Mouse (Mus musculus) bone marrow, adult 2 months (tissue): ENCODE measurements around the gene Mapk10.

ENCODE experiments used
- CTCF ChIP-seq: fragments of 200-500 bp; IDR thresholded peaks from 2 replicates; pipeline ENCODE4 v1.5.1; 2011; ENCODE audit warnings: low read length, control low read depth; ENCODE audit not compliant: control insufficient read depth, insufficient read depth
- POLR2A ChIP-seq: fragments of 200-500 bp; IDR thresholded peaks from 2 replicates; pipeline ENCODE4 v1.6.1; 2011; ENCODE audit warnings: low read depth, mild to moderate bottlenecking, control low read depth, low read length, borderline replicate concordance; ENCODE audit not compliant: control insufficient read depth

DNA sequence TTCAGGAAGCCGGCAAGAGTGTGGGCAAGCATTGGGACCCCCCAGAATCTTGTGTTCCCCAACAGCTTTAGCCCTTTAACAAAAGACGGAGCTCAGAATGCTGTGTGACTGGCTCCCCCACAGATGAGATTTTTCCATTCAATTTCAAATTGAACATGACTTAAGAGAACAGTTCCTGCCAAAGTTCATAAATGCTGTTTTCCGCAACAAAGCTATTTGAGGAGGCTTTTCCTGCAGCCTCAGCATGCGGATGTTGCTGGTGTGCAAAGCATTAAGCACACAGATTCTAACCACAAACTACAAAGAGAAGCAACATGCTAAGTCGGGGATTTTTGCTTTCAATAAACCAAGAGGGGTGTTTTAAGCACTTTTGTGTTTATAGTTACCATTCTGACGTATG is 281.0 kb downstream of the Mapk10 start:
- TF ChIP-seq POLR2A (no peak), CTCF (no peak)
